Mouse (Mus musculus) limb, embryonic 14.5 days (tissue): ENCODE measurements at regions not wholly inside any gene's neighbourhood (a gene's known extent, or its start where the extent isn't known, plus 50 kb on each side); places are given as distances from the start of the nearest gene placed in this dataset.
A peak's percentile ranks its signal among the peaks of the same experiment; 100 is the strongest.

Experiments used
- ATAC-seq: fragments of 200-750 bp; cut with Nextera tagmentation; 2 replicates; pipeline ENCODE4 v1.8.0; 2017; ENCODE audit warnings: low read depth, moderate number of reproducible peaks, moderate TSS enrichment; ENCODE audit not compliant: low FRiP score
- DNase-seq: peaks from one replicate; pipeline ENCODE4 v3.0.0-alpha.2; 2015; ENCODE audit warnings: low spot score
- H3K27ac ChIP-seq: fragments of 300-500 bp; sonication (generic); replicated peaks from 2 replicates; pipeline ENCODE4 v1.5.1; 2014; ENCODE audit warnings: low read depth, mild to moderate bottlenecking, low read length, moderate library complexity, mixed read lengths
- H3K27me3 ChIP-seq: fragments of 300-500 bp; sonication (generic); 2 replicates; pipeline ENCODE4 v1.6.1; 2014; ENCODE audit warnings: low read length, mixed read lengths; ENCODE audit not compliant: control insufficient read depth, insufficient read depth
- H3K36me3 ChIP-seq: fragments of 300-500 bp; sonication (generic); 2 replicates; pipeline ENCODE4 v1.6.1; 2014; ENCODE audit warnings: mild to moderate bottlenecking, low read length, moderate library complexity, mixed read lengths; ENCODE audit not compliant: control insufficient read depth, insufficient read depth
- H3K4me1 ChIP-seq: fragments of 300-500 bp; sonication (generic); 2 replicates; pipeline ENCODE4 v1.6.1; 2014; ENCODE audit warnings: antibody characterized with exemption, low read length, mixed read lengths; ENCODE audit not compliant: control insufficient read depth, insufficient read depth
- H3K4me2 ChIP-seq: fragments of 300-500 bp; sonication (generic); replicated peaks from 2 replicates; pipeline ENCODE4 v1.6.1; 2014; ENCODE audit warnings: low read depth, mild to moderate bottlenecking, low read length, moderate library complexity; ENCODE audit not compliant: severe bottlenecking
- H3K4me3 ChIP-seq: fragments of 300-500 bp; sonication (generic); replicated peaks from 2 replicates; pipeline ENCODE4 v1.5.1; 2014; ENCODE audit warnings: low read length
- H3K9ac ChIP-seq: fragments of 300-500 bp; sonication (generic); 2 replicates; pipeline ENCODE4 v1.6.1; 2014; ENCODE audit warnings: mild to moderate bottlenecking, low read depth, low read length, moderate library complexity; ENCODE audit not compliant: severe bottlenecking
- H3K9me3 ChIP-seq: fragments of 300-500 bp; sonication (generic); 2 replicates; pipeline ENCODE4 v1.6.1; 2016; ENCODE audit warnings: low read length; ENCODE audit not compliant: control insufficient read depth
- POLR2A ChIP-seq: fragments of 200-500 bp; IDR thresholded peaks from 2 replicates; pipeline ENCODE4 v1.8.0; 2012; ENCODE audit warnings: inconsistent platforms, mild to moderate bottlenecking, moderate library complexity, borderline replicate concordance; ENCODE audit not compliant: insufficient read depth, insufficient read length; ENCODE audit errors: extremely low read depth
- WGBS: fragments of 180-500 bp; shearing (Covaris S2); extraction: QIAGEN DNeasy Blood & Tissue Kit; methylation state at CpG from one replicate; pipeline ENCODE4 v1.1.7; 2014; 5-methylcytosine and 5-hydroxymethylcytosine counted together

DNA sequence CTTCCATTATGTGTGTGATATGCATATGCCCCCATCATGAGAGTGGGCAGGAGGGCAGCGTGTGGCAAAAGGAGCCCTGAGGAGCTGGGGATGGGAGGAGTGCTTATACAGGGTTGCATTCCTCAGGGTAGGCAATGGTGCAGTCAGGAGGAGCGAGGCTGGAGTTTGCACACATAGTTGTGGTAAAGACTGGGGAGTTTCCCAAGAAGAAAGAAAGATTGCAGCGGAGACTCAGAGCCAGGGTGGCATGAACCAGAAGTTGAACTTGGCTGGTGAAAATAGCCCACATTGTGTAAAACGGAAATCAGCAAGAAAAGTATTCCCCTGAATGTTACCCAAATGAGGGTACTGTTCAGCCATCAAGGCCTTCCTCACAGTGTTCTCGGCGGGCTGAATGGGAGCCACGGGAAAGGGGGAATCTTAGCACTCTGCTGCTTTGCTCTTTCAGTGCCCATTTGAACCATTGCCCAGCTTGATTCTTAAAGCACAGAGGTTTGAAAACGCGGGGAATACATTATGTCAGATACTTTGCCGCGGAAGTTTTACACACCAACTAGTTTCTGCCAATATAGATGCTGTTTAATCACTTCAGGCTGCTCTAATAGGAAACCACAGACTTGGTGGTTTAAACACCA is 331.6 kb downstream of the Ttll7 start:
- Histone ChIP-seq H3K9me3 (no peaks in the 10 kb centered on the region), H3K4me3 (no peak overlapping the region), H3K27ac (no peak overlapping the region), H3K9ac (no peak overlapping the region), H3K4me2 (no peak overlapping the region), H3K4me1 (peaks cover 13% of the 10 kb centered on the region; the same call in 1 of the 2 replicates), H3K36me3 (no peaks in the 10 kb centered on the region), H3K27me3 (peaks cover 5% of the 10 kb centered on the region; the same call in 1 of the 2 replicates)
- 58% methylated on average over 11 of the region's 11 CpGs for WGBS
- DNase-seq (no peak), ATAC-seq (no peak)
- TF ChIP-seq POLR2A = no peak

DNA sequence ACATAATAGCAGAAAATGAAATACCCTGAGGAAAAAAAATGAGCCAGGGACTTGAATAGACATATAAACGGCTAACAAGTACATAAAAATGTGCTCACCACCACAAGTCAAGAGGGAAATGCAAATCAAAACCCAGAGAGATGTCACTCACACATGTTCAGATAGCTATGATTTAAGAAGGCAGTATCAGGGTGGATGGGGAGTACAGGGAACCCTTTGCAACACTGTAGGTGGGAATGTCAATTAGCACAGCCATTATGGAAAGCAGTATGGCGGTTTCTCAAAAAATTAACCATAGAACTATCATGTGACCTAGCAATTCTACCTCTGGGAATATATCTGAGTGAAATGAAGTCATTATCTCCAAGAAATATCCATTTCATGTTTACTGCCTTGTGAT is 337.6 kb downstream of the Ttll7 start:
- no peaks in the 10 kb centered on the region for H3K4me1 ChIP-seq
- no peak overlapping the region for H3K9ac ChIP-seq
- DNase-seq = no peak
- H3K27me3 ChIP-seq = no peaks in the 10 kb centered on the region
- no peaks in the 10 kb centered on the region for H3K36me3 ChIP-seq
- no peak overlapping the region for H3K27ac ChIP-seq
- no peak overlapping the region for H3K4me2 ChIP-seq
- ATAC-seq = no peak
- TF ChIP-seq POLR2A = no peak
- no peaks in the 10 kb centered on the region for H3K9me3 ChIP-seq
- WGBS = 74% methylated on average over 2 of the region's 2 CpGs
- no peak overlapping the region for H3K4me3 ChIP-seq

DNA sequence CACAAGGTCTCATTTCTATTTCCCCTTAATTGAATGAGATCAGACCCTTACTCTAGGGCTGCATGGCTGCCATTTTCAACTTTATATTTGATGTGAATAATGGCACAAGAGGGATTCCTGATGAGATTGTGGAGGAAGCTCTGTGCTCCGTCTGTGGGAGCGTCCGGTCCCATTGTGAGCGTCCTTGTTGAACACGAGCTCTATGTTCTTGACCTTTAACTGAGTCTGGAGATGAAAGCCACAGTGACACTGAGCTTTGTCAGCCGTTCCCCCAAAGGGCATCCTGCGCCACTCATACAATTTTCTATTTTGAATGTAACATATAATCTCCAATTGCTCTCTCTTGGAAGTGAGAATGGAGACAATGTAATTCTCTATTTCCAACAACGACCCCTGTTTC is 344.5 kb downstream of the Ttll7 start:
- no peak overlapping the region for H3K27ac ChIP-seq
- no peak overlapping the region for H3K9ac ChIP-seq
- H3K4me1 ChIP-seq = no peaks in the 10 kb centered on the region
- H3K4me3 ChIP-seq = no peak overlapping the region
- ATAC-seq (no peak), DNase-seq (no peak)
- no peaks in the 10 kb centered on the region for H3K27me3 ChIP-seq
- WGBS = 92% methylated on average over 8 of the region's 8 CpGs
- TF ChIP-seq POLR2A = no peak
- H3K9me3 ChIP-seq = no peaks in the 10 kb centered on the region
- no peaks in the 10 kb centered on the region for H3K36me3 ChIP-seq
- H3K4me2 ChIP-seq = no peak overlapping the region

DNA sequence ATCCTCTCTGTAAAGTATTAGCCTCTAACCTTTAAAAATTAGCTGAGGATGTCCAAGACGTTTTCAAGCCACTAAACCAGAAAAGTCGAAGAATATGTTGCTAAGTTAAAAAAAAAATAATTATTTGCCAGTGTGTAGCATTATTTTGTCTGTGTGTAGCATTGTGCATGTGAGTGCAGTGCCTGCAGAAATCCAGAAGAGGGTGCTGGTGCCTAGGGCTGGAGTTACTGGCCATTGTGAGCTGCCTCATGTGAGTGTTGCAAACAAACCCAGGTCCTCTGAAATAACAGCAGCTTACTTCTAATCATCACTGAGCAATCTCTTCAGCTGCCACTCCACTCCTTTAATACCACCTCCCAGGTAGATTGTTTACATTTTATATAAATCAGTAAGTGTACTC is 345.0 kb downstream of the Ttll7 start:
- Histone ChIP-seq H3K36me3 (no peaks in the 10 kb centered on the region), H3K9me3 (no peaks in the 10 kb centered on the region), H3K27me3 (no peaks in the 10 kb centered on the region), H3K27ac (no peak overlapping the region), H3K9ac (no peak overlapping the region), H3K4me2 (no peak overlapping the region), H3K4me1 (no peaks in the 10 kb centered on the region), H3K4me3 (no peak overlapping the region)
- DNase-seq (no peak), ATAC-seq (no peak)
- no peak for TF ChIP-seq POLR2A
- WGBS = 63% methylated on average over 2 of the region's 2 CpGs

DNA sequence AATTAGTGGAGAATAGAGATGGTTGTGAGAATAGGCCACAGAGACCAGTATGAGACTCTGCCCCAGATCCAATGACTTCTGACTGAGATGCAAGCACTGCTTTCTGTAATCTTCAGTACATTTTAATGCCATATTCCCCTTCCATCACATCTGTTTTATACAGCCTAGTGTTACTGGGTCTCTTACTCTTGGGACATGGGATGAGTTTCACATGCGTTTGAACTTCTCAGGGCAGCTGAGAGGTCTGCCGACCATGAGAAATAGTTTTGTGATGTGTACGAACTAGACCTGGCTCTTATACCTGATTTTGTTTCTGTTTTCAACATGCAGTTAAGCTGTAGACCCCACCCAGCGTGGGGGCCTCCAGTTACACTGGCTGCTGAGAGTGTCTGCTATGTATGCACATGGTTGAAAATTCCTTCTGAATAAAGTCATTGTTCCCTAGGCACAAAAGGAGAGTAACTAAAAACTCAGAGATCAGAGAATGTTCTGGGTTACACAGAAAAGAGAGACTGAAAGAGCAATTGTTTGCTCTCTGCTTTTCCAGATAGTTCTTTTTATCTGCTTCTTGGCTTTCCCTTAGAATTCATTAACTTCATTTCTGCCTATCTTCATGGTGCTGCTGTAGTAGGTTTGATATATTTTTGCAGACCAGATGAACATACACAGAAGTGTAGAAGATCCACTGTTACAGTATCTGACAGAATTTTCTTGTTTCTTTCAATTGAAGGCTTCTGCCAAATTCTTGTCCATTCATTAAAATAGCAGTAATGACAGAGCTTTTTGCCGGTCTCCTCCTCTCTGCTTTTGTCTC is 359.2 kb downstream of the Ttll7 start:
- DNase-seq = peak; percentile 60
- H3K4me2 ChIP-seq = no peak overlapping the region
- no peaks in the 10 kb centered on the region for H3K4me1 ChIP-seq
- H3K27me3 ChIP-seq = no peaks in the 10 kb centered on the region
- no peaks in the 10 kb centered on the region for H3K9me3 ChIP-seq
- H3K9ac ChIP-seq = no peak overlapping the region
- ATAC-seq = peak; percentile 81
- TF ChIP-seq POLR2A = no peak
- 52% methylated on average over 5 of the region's 5 CpGs for WGBS
- no peaks in the 10 kb centered on the region for H3K36me3 ChIP-seq
- no peak overlapping the region for H3K4me3 ChIP-seq
- H3K27ac ChIP-seq = peak overlapping the region; percentile 15; the same call in 1 of the 2 replicates
